Mouse (Mus musculus) urinary bladder, postnatal 4 days (tissue): Measurements from ENCODE around the gene Cdkal1.

Experiments used
- DNase-seq, 2 experiments: peaks; one replicate each; pipeline ENCODE4 v3.0.0; 2021 to 2022; ENCODE audit warnings: low spot score in 2 of 2

Cdkal1 gene

DNA sequence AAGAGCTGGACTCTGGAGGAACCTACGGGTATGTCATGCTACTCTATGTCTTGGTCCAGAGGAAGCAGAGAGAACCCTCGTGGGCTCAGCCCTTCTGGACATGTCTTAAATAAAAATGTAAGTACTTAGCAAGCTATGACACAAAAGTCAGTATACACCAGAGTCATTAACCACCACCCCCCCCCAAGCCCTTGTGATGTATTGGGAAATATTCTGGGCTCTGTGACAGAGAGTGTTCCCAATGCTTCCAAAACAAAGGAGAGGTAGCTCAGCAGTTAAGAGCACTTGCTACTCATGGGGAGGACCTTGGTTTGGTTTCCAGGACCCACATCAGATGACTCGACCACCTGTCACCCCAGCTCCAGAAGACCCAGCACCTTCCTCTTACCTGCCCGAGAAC is 606.9 kb downstream of the Cdkal1 start:
- DNase-seq: no peak

DNA sequence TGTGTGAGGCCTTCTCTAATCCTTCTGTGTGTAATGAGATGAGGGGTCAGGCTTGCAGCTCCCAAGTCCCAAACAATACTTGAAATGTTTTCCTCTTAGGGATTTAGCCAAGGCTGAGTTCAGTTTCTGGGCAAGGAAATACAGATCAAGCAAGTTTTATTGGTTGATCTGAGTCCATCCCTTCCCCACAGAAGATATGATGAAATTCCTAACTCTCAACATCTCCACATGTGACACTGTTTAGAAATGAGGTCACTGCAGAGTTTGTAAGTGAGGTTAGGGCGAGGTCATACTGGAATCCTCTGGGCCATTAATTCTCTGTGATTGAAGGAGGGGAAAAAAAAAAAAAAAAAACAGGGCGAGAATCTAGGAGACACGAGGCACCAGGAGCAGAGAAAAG is 607.7 kb downstream of the Cdkal1 start:
- no peak for DNase-seq

DNA sequence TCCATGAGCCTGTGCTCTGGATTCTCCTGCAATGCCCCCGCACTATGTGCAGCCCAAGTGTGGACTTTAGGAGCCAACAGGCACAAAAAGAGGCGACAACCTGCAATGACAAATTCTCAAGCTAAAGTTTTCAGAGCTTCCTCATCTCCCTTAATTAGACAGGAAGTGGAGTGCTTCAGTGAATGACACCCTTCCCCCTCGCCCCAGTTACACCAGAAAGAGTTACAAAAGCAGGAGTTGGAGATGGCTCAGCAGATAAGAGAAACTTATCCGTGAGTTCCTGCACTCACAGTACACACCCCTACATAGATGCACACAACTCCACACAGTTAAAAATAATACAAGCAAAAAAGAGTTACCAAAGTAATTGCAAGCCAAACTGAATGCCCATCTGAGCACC is 620.4 kb downstream of the Cdkal1 start:
- no peak for DNase-seq

- DNase-seq: no peak
These were observed 621.0 kb downstream of the Cdkal1 start for GRCm38 (mm10) chr13:29234442-29234841.

GRCm38 (mm10) chr13:29233970-29234369 is 621.5 kb downstream of the Cdkal1 start:
- DNase-seq: no peak

- no peak for DNase-seq
These were observed 622.8 kb downstream of the Cdkal1 start for GRCm38 (mm10) chr13:29232681-29233080.

- DNase-seq: no peak
These were observed 630.7 kb downstream of the Cdkal1 start for GRCm38 (mm10) chr13:29224815-29225214.

DNA sequence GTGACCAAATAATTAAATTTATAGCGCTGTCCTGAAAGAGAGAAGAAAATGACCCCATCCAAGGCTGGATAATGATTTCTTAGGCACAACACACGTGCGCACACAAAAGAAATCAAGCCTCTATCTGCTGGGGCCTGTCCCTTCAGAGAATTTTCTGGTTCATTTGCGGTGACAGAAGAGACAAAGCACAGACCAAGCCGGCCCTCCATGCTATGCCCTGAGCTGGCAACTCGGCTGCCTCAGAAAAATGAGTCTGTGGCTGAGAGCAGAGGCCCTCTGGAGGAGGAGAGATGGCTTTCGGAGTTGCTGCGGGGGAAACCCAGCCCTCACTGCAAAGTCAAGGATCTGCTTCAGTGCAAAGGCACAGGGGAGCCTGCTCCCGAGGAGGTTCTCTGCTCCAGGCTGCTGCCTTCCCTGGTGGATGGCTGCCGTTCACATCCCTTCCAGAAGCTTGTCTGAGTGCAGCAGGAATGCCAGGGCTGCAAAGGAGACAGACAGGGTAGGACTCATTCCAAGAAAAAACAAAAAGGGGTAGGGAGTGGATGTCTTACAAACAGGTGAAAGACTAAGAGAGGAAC is 633.1 kb downstream of the Cdkal1 start:
- DNase-seq: no peak

GRCm38 (mm10) chr13:29221646-29222045 is 633.8 kb downstream of the Cdkal1 start:
- DNase-seq: no peak

GRCm38 (mm10) chr13:29218594-29219230 is 636.8 kb downstream of the Cdkal1 start:
- no peak for DNase-seq

DNA sequence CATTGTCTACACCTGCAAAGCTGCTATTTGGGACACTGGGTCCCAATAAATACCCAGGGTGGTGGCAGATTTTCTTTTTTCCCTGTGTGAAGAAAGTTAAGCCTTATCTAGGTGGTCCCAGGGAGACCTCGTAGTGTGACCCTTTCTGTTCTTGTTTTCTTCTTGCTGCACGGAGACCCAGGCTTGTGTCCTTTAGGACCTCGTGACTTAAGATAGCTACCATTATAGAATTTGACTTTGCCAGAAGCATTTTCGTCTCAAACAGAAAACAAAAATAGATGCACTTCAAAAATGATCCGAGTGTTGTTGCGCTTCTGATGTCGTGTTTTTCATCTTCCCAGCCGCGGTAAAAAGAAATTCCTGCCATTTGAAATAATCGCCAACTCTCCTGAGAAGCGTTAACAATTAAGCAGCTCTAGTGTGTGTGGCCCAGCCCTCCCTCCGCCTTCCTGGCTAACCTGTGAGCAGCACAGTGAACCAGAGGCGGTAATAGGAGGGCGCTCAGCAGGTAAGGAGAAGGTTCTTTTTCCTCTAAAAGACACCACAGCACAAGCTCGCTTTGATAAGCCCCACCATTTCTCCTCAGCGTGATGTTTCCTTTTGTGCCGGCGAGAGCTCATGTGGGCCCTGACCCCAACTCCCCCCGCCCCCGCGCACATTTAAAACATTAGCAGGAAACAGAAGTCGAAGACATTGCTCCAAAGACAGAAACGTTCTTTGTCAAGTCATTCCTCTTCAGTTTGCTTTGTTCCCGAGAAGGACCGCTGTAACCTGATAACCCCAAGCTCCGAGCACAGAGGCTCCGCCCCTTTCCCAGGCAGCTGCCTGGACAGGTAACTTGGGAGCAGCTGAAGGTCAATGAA is 645.1 kb downstream of the Cdkal1 start:
- DNase-seq: peak in 1 of 2 experiments; percentile 46

DNA sequence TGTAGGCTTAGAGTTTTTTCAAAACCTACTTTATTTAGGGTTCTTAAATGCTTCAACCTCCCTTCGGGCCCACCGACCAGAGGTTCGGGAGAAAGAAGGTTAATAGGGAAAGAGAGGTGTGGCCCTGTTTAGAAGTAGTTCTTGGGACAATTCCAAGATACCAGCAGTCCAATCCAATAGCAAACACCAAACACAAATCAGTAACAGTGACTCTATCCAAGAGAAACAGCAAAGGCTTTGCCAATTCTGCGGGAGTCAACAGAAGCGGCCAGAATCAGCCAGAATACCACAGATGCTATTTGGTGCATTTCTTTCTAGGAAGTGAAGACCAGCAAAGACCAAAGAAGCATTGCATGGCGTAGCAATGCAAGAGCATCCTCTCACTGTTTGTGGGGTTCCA is 646.7 kb downstream of the Cdkal1 start:
- no peak for DNase-seq

- DNase-seq: peak in 1 of 2 experiments; percentile 50
These were observed 651.6 kb downstream of the Cdkal1 start for GRCm38 (mm10) chr13:29203856-29204255.

- DNase-seq: peak in 1 of 2 experiments; percentile 50
These were observed 652.0 kb downstream of the Cdkal1 start for GRCm38 (mm10) chr13:29203426-29203825.

GRCm38 (mm10) chr13:29202562-29202961 is 652.9 kb downstream of the Cdkal1 start:
- peak; percentile 61 to 70 for DNase-seq

- peak in 1 of 2 experiments; percentile 59 for DNase-seq
These were observed 655.8 kb downstream of the Cdkal1 start for GRCm38 (mm10) chr13:29199679-29200078.

GRCm38 (mm10) chr13:29196798-29197498 is 658.5 kb downstream of the Cdkal1 start:
- DNase-seq: no peak

- DNase-seq: no peak
These were observed 659.8 kb downstream of the Cdkal1 start for GRCm38 (mm10) chr13:29195722-29196121.

DNA sequence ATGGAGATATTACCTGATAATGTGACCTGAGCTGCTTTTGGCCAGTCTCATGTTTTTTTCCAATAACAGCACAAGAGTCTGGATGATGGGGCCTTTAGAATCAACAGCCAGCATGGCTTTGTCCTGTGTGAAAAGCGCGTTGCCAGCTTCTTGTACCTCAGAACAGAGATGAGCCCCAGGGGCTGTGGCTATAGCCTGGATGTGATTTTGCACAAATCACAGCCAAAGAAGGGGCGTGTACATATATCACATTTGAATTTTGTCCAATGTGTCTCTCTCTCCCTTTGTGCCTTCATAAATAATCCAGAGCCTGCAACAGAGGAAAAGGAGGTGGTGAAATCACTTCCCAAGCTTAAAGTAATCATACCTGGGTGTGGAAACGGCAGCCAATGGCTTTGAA is 660.5 kb downstream of the Cdkal1 start:
- DNase-seq: no peak

DNA sequence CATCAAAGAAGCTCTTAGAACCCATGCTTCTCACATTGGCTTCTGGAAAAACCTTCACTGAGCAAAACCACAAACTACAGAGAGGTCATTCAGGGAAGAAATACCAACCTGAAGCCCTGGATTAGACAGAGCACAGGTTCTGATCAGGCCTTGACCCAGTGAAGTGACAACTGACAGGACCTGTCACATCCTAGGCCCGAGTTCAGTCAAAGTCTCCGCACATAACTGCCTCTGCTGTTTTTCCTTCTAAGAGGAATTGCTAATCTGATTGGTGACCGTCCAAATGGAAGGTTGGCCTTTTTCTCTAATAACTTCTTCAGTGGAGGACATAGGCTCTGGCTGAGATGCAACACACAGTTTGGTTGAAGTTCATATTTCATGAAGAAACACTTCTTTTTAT is 662.8 kb downstream of the Cdkal1 start:
- no peak for DNase-seq

DNA sequence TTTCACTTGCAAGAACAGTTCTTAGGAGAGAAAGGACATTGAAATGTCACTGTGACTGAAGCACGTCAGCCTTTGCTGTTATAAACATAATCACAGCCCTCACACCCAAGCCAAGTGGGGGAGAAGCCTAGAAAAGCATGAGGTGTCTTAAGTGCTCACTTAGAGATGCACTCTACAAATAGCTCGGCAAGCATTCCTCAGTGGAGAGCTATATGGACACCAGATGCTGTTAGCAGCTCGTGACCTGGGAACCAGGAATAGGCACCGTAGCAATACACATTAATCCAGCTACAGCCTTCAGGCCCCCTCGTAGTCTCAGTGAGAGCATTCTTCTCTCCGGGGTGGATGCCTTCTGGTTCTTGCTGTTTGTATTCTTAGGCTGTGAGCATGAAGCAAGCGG is 664.9 kb downstream of the Cdkal1 start:
- DNase-seq: no peak

- no peak for DNase-seq
These were observed 668.7 kb downstream of the Cdkal1 start for GRCm38 (mm10) chr13:29186748-29187147.
